Mouse (Mus musculus): ENCODE results near the gene Pip5k1b.

DNA sequence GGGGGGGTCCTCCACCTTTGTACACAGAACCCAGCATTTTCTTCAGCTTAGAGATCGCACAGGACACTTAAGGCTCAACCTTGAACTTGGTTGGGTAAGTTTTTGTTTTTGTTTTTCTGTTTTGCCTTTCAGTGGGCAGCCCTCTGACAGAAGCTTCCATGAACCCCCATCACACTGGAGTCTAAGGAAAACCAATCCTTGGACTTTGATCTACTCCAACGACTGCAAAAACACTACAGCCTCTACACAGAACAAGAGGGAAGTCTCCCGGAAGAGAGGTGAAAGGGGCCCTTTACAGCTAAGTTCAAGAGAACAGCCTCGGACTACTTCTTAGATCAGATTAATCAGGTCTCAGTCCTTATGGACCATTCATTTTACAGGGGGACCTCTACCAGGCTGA is 1.2 kb downstream of the Pip5k1b start:
- TF ChIP-seq POLR2A (IDR thresholded peaks at IDR 0.05; ENCODE audit: borderline replicate concordance, control insufficient read depth, low read depth, low read length) (no peak), CTCF (IDR thresholded peaks at IDR 0.05; ENCODE audit: control insufficient read depth, insufficient read depth, low read length) (no peak)

All from bone marrow, adult 2 months (tissue).